Mouse (Mus musculus): Measurements from ENCODE around the gene Slc25a35.
A peak's percentile ranks its signal among the peaks of the same experiment; 100 is the strongest.
"Not testable (repeated sequence)": the region's sequence is repeated elsewhere in the genome, so short reads cannot be mapped to it uniquely, and the experiment has no call there.

Slc25a35 gene

DNA sequence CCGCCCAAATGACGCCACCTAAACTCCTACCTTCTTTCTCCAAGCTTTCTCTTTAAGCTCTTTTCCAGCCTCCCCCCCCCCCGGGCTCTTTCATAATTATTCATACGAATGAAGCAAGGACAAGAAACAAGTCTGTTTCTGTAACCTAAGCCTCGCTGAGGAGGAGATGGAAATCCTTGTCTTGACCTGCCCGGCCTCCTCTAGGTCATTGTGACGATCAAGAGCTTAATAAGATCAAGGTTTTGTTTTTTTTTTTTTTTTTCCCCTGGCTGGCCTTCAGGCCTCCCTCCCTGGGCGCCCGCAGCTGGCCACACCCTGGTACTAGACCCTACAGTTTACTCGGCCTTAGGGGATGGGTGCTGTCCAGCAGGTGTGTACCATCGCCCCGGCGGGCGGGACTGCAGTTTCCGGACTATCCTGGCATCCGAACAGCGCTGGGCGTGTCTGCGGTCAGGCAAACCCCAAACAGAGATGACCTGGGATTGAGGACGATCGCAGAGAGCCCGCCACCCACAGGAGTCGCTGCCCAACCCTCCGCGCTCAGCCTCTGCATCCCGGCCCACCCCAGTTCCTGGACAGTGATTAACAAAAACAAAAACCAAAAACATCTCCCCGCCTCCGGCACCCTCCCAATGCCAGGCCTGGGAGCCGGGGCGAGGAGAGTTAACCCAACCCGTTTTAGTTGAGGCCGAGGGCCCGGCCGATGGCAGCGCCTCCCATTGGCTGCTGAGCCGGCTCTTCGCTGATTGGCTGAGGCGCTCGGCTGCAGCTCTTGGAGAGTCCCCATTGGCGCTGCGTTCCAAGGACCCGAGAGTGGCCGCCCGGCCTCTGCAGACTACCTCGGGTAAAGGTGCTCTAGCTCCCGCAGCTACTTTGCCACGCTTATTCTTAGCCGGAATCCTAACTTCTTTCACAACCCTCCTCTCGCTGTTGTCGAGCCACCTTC is at the start of gene Slc25a35:
TSS of gene Slc25a35 (plus strand) at position 795 of the 946 bp plus-strand sequence.
- peak; percentile 98 for ATAC-seq (ENCODE audit: low TSS enrichment)

DNA sequence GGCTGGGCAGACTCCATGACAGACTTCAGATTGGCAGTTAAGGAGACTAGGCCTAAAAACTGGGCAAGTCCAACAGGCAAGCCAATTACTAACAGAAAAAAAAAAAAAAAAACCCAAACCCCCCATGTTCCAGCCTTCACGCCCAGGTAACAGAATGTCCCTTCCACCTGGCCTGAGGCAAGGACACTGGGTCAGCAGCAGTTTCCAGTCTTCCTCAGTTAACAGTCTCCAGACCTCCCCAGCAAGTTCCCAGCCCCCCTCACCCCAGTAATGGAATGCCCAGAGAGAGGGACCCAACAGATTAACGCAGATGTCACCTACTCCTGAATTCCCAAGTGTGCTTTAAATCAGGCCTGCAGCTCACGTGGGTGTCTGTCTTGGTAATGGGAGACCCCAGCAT is 44.7 kb upstream of the Slc25a35 start:
- no peak for ATAC-seq (ENCODE audit: low TSS enrichment)

DNA sequence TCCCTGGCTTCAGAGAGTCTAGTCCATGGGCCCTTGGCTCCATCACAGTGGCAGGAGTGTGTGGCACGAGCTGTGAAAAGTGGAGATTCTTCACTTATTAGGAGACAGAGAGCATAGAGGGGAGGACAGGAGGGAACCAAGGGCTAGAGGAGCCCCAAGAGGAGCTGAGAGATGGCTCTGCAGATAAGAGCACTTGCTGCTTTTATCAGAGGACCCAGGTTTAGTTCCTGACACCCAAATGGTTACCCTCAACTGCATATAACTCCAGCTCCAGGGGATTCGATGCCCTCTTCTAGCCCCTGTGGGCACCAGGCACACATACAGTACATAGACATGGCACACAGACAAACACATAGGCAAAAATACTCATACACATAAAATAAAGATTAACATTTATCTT is 43.2 kb upstream of the Slc25a35 start:
- no peak for ATAC-seq (ENCODE audit: low TSS enrichment)

DNA sequence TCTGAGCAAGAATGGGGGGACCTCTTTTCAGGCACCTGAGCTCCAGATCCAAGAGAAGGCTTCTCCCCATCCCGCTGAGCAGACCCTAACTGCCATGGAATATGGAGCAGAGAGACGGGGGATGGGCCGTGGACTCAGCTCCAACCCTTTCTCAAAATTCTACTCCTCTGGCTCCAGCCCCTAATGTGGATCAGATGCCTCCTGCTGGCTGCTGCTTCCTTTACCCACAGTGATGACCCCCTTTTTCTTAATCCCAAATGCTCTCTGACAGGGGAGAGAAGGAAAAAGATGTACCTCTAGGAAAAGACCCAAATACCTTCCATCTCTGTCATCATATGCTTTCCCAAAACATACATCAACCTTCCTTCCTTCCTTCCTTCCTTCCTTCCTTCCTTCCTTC is 41.0 kb upstream of the Slc25a35 start, which contains the start of gene Odf4:
TSS of gene Odf4 (minus strand) at position 101 of the 400 bp plus-strand sequence.
- ATAC-seq (ENCODE audit: low TSS enrichment), result no peak

DNA sequence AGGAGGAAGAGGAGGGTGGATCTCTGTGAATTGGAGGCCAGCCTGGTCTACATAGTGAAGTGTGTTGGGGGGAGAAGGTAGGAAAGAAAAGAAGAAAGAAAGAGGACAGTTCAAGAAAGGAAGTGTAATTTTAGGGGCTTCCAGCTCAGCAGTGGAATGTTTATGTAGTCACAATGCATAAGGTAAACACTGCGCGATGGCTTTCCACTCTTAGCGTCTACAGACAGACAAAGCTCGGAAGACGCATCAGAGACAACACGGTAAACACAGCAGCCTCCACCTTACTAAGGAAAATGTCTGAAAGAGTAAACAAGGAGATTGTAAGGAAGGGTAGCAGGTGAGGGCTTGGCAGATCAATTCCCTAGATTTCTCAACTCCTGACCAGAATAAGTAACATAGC is 38.0 kb upstream of the Slc25a35 start:
- ATAC-seq (ENCODE audit: low TSS enrichment), result no peak

DNA sequence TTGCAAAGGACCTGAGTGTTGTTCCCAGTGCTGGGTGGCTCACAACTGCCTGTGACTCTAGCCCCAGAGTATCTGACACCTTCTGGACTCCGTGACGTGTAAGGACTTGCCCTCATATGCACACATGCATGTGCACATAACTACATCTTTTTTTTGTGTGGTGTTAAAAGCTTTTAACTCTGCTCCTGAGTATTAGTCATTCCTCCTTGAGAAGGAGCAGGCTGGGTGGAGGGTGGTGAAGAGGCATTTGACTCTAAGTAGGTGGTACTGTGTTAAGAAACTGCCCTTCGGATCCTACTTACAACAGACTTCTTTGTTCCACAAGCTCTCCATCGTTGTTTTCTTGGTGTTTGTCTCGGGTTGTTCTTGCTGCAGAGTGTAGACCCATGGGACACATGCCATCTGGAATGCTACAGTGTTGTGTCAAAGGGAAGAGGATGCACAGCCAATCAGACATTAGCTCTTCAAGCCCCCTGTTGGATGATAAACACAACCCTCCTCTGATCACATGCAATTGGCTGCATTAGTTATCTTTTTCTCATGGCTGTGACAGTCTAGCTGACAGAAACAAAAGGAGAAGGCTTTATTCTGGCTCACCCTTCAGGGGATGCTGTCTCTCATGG is 33.9 kb upstream of the Slc25a35 start:
- no peak for ATAC-seq (ENCODE audit: low TSS enrichment)

DNA sequence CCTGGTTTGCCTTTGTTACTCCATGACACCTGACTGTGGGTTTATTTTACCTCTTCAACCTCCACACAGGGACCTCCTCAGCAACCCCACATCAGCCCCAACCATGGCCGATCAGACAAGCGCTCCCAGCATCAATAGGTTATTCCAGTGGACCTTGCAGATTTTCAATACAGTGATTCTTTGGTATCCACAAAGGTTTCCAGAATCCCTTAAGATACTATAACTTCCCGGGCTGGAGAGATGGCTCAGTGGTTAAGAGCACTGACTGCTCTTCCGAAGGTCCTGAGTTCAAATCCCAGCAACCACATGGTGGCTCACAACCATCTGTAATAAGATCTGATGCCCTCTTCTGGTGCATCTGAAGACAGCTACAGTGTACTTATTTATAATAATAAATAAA is 31.0 kb upstream of the Slc25a35 start:
- ATAC-seq (ENCODE audit: low TSS enrichment), result not testable (repeated sequence)

DNA sequence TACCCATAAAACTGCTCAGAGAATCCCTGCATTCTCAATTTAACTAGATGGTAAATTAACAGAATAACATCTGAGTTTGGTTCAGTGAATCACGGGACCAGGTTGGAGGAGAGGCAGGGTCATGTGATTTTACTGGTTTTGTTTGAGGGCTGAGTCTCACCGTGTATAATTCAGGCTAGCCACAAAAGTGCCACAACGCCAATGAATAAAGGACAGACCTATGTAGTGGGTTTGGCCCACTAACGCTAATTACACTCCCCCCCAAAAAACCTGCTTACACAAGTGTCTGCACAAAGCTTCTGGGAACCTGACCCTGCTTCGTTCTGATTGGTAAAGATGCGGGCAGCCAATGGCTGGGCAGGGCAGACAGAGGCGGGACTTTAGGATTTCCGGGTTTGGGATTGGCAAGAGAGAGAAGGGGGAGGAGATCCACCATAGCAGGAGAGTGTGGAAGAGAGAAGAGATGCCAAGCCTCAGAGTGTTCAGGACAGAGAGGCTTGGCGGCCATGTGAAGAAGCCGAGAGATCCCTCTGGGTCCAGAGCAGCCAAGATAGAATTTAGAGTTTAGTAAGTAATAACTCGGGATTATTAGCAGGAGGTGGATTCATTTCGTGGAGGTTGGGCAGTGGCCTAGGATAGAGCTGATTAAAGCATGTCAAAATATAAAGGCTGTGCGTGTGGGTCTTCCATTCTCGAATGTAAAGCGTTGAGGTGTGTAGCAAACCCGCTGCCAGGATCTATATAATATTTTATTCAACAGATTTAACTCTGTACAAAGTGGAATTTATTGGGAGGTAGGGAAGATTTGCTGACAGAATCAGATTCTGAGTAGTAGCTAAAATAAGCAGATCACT is 28.3 kb upstream of the Slc25a35 start:
- peak; percentile 98 for ATAC-seq (ENCODE audit: low TSS enrichment)

DNA sequence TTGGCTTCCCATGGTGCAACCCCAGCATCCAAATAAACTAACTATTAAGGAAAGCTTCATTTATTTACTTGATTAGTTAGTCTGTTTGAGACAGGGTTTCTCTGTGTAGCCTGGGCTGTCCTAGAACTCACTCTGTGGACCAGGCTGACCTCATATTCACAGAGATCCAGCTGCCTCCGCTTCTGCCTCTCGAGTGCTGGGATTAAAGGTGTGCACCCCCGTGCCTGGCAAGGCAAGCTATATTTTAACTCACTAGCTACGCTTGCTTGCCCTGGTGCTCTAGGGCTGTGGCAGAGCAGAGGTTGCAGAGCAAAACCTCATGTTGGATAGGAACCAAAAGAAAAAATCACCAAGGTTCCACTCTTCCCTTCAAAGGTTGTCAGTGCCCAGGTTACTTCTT is 27.4 kb upstream of the Slc25a35 start:
- no peak for ATAC-seq (ENCODE audit: low TSS enrichment)

DNA sequence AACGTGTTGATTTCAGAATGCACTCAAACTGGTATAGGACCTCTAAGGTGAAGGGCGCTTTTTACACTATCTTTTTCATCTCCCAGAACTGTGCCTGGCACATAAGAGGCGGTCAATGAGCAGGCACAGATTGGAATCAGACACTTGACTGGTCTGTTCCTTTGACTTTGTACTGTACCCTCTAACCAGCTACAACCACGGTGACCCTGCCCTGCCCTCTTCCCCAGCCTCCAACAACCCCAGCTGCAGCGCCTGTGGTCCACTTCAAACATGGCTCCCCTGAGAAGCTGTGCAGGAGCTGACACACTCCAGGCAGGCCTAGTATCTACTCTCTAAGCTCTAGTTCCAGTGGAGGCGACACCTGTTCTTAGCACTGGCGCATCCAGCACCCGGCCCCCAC is 25.2 kb upstream of the Slc25a35 start:
- no peak for ATAC-seq (ENCODE audit: low TSS enrichment)

DNA sequence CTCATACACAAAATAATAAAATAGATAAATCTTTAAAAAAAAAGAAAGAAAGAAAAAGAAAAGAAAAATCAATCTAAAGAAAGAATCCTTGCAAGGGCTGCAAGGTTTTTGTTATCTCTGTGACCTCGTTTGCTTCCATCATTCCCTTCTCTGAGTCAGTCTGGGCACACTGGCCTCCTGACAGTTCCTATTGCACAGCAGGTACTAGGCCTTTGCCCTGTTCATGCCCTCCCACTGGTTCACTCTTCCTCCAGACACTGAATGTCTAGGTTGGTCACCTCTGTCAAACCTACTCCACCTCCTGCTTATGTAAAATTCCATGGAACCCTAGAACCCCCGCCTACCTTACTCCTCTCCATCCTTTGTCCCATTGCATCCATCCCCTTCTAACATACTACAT is 22.7 kb upstream of the Slc25a35 start:
- ATAC-seq (ENCODE audit: low TSS enrichment), result no peak

DNA sequence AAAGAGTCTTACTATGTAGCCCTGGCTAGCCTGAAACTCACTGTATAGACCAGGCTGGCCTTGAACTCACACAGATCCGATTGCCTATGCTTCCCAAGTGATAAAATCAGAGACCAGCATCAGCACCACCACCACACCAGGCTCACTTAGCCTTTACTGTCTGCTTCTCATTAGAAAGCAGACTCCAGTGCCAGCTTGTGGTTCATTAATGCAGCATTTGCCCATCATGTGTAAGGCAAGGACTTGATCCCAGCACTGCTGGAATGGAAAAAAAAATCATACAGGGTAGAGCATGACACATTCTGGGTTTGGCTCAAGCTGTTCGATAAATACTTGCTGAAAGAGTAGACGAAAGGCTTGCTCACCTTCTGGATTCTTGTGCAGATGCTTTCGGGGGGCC is 21.9 kb upstream of the Slc25a35 start:
- ATAC-seq (ENCODE audit: low TSS enrichment), result no peak

DNA sequence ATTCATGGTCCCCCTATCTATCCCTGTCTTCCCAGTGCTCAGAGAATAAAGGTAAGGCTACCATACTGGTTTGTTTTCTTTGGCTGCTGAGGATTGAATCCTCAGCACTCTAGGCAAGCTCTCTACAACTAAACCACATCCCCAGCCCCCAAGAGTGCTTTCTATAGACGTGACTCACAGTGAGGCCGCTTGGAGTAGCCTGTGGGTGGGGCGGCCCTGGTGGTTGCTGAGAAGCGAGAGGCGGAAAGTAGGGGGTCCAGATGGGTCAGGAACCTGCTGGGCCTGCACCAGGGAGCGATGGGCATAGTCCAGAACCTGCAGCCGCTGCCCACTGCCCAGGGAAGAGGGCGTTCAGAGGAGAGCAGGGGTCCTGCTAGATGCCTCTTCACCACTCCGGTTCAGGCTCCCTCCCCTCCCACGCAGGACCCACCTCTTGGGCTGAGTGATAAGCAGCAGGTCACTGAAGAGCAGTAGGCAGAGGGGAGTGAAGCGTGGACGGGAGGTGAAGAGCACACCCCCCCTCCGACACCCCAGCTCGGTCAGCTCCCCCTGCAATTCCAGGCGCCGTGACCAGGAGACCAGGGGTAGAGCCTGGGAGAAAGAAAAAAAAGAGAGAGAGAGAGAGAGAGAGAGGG is 21.0 kb upstream of the Slc25a35 start:
- peak; percentile 86 for ATAC-seq (ENCODE audit: low TSS enrichment)

DNA sequence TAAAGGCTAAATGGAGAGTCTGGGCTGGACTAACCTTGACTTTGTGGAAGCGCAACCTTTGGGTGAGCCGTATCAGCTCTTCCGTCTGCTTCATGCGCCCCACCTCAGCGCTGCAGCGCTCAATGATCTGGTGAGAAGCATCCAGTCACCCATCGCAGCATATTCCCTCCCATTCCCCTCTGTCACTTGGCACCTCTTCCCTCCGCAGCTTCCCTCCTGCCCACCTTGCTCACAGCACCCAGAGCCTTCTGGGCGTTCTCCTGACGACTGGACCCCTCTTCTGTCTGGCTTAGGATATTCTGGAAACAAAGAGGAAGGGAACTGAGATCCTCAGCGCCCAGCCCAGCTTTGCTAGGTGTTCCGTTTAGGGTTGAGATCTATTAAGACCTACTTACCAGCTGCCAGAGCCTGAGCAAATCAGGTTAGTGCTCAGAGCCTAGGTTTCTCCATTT is 20.4 kb upstream of the Slc25a35 start:
- ATAC-seq (ENCODE audit: low TSS enrichment), result peak; percentile 74; the same call in 1 of the 2 replicates

DNA sequence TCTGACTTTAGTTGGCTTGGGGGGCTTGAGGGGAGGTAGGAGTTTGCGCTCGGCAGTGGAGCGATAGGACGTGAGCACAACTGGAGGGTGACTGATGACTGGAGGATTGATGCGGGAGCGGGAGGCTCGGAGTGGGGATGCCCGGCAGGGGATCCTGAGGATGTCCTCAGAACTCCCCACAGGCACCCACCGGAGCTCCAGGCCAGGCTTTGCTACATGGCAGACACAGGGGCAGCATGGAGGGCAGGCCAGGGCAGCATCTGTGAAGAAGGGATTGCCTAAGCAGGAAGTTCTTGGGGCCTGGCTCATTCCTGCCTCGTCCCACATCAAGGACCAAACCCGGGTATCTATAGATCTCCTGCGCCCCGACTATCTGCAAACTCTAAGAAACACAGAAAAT is 14.0 kb upstream of the Slc25a35 start:
- no peak for ATAC-seq (ENCODE audit: low TSS enrichment)

DNA sequence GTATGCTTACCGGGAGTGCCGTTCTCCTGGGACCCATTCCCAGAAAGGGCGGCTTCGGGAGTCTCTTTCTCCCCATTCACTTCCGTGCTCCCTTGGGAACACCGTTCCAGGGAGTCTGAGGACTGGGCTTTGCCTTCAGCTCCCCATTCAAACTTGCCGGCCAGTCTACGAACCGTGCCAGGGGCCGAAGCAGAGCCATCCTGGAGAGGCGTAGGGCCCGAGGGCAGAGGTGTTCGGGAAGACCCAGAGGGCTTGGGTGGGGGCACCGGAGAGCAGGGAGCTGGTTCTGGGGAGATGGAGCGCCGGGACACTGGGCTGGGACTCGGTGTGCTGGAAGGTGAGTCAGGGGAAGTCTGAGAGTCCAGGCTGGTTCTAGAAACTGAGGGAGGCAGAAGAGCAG is 13.5 kb upstream of the Slc25a35 start:
- peak; percentile 47; the same call in 1 of the 2 replicates for ATAC-seq (ENCODE audit: low TSS enrichment)

DNA sequence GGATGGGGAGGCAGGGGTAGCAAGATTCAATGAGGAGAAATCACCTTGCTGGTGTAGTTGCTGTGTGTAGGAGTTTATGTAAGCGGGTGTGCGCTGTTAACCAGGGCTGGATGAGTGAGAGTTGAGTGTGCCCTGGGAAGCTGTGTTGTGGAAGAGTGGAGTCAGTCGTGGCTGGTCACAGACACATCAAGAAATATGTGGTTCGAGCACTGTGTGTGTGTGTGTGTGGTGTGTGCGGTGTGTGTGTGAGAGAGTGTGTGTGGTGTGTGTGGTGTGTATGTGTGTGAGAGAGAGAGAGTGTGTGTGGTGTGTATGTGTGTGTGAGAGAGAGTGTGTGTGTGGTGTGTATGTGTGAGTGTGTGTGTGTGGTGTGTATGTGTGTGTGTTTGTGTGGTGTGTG is 12.5 kb upstream of the Slc25a35 start:
- ATAC-seq (ENCODE audit: low TSS enrichment), result no peak

DNA sequence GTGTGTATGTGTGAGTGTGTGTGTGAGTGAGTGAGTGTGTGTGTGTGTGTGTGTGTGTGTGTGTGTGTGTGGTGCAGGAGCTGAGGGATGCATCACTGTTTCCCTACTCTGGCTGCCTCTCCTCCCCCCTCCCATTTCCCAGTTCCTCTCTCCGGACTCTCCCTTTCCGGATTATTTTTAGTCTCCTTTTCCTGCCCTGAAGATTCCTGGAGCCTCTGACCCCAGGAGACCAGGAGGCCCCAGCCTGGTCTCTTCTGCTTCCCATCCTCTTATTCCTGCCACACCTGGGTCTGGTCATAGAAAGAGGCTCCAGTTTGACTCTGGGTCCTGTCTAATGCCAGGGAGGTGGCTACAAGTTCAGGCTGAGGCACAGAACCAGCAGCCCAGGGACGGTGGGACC is 11.8 kb upstream of the Slc25a35 start:
- ATAC-seq (ENCODE audit: low TSS enrichment), result no peak

DNA sequence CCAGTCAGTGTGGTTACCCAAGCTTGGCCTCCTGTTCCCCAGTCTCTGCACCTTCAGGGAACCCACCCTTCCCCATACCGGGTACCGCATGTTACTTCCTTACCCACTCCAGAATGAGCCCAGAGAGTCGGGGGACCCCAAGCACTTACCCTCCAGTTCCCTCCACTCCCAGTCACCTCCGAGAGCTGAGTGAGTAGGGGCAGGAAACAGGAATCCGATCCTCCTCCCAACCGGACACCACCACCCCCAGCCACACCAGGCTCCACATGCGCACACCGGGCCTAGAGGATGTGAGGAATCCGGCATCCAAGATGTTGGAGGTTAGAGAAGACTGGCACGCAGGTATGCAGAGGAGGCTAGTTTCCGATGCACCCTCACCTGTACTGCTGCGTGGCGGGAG is 11.2 kb upstream of the Slc25a35 start:
- no peak for ATAC-seq (ENCODE audit: low TSS enrichment)

DNA sequence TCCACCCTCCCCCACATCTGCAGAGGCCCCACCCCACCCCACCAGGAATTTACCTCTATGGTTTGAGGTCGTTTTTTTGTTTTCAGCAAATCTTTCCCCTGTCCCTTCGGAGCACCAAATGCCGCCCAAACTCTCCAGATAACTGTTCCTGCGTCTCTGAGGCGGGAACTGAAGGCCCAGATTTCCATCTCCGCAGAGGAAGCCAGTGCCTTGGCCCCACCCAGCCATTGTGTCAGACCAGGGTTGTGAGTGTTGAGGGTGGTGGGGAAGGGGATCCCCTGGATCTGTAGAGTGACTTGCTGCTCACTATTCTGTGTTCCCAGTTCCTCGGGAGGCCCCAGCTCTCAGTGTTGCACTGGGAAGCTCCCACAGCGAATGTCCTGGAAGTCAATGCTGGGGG is 10.6 kb upstream of the Slc25a35 start, which contains the start of gene Arhgef15:
TSS of gene Arhgef15 (minus strand) at position 173 of the 400 bp plus-strand sequence.
- ATAC-seq (ENCODE audit: low TSS enrichment), result no peak

DNA sequence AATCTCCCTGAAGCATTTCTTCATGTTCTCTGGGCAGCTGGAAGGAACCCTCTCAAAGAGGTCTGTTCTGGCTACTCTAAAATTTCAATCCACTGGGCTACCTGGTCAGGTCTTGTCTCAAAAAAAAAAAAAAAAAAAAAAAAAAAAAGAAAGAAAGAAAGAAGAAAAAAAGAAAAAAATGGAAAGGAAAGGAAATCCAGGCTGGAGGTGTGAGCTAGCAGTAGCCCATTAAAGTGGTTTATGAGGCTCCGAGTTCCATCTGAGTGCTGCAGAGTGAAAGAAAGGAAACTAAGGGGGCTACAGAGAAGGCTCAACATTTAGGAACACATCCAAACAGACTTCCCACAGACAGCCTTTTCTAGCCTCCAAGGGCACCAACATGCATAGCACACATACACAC is 10.0 kb upstream of the Slc25a35 start:
- no peak for ATAC-seq (ENCODE audit: low TSS enrichment)
